21 mouse cellular contexts compared by ENCODE assay signal in the genomic region with DNA sequence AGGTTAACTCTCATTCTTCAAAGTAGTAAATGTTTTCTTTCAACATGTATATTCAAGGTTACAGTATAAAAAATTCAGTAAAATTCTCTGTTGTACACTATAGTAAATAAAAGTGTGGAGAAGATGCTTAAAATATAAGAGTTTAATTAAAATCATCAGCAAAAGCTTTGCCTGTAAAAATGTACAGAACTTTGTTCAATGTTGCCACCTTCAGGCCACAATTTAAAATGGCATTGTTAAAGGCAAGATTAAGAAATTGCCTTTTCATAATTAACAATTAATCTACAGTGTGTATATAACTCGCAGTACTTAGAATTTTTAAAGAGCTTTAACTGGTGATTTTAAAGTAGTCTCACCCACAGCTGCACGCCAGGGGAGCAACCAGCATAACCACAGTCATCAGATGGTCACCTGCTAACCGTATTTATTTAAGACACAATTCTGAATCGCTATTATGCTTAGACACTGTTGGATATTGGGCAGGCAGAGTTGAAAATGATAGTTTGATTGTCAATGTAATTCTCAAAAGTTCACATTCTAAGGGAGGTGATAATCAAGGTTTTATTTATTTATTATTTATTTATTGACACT.
DNase-seq lines count a peak whose midpoint lies in the region; ATAC-seq lines count a peak whose summit lies in the region.
"Had no signal": no experiment of that assay in that cellular context is flagged by ENCODE, and none has a peak within 500 bp of the region (broad histone marks: within the 10 kb centered on the region; RNA-seq: fewer than 3 reads in every experiment).

No protein-coding gene starts in this region.

- H3K4me3 ChIP-seq in forebrain, embryonic 12.5 days (replicated peaks) = no peak overlapping the region
- H3K4me3 ChIP-seq in forebrain, embryonic 11.5 days (ENCODE audit: low read depth, low read length) = no peak overlapping the region
- H3K4me3 ChIP-seq in liver, embryonic 11.5 days (ENCODE audit: low read depth, low read length) = no peak overlapping the region
- H3K4me3 ChIP-seq: embryonic facial prominence, embryonic 12.5 days; heart, embryonic 10.5 days; limb, embryonic 13.5 days; megakaryocyte, embryonic 14.5 days had no signal

- peak; percentile 23; the same call in 1 of the 2 replicates for ATAC-seq in forebrain, embryonic 12.5 days (ENCODE audit: low FRiP score)
- no peak for ATAC-seq in forebrain, embryonic 11.5 days (replicated peaks; ENCODE audit: low FRiP score)
- no peak for ATAC-seq in liver, embryonic 11.5 days (replicated peaks; ENCODE audit: low FRiP score)

- no peaks in the 10 kb centered on the region for H3K27me3 ChIP-seq in forebrain, embryonic 12.5 days
- H3K27me3 ChIP-seq in forebrain, embryonic 11.5 days (ENCODE audit: control insufficient read depth, insufficient read depth, low read length) = no peaks in the 10 kb centered on the region
- no peaks in the 10 kb centered on the region for H3K27me3 ChIP-seq in liver, embryonic 11.5 days (replicated peaks; ENCODE audit: control insufficient read depth, insufficient read depth, low read length)
- H3K27me3 ChIP-seq: embryonic facial prominence, embryonic 12.5 days; limb, embryonic 13.5 days; megakaryocyte, embryonic 14.5 days had no signal

- H3K27ac ChIP-seq in forebrain, embryonic 12.5 days = no peak overlapping the region
- no peak overlapping the region for H3K27ac ChIP-seq in forebrain, embryonic 11.5 days (ENCODE audit: low read depth, low read length)
- no peak overlapping the region for H3K27ac ChIP-seq in liver, embryonic 11.5 days (ENCODE audit: low read depth, low read length)
- H3K27ac ChIP-seq: embryonic facial prominence, embryonic 12.5 days; heart, embryonic 10.5 days; limb, embryonic 13.5 days had no signal

- H3K9me3 ChIP-seq in forebrain, embryonic 12.5 days = no peaks in the 10 kb centered on the region
- no peaks in the 10 kb centered on the region for H3K9me3 ChIP-seq in forebrain, embryonic 11.5 days (ENCODE audit: control insufficient read depth, low read length)
- H3K9me3 ChIP-seq in liver, embryonic 11.5 days (ENCODE audit: control insufficient read depth, low read length) = no peaks in the 10 kb centered on the region
- H3K9me3 ChIP-seq: embryonic facial prominence, embryonic 12.5 days; heart, embryonic 10.5 days; limb, embryonic 13.5 days; megakaryocyte, embryonic 14.5 days had no signal

- no peak for DNase-seq in forebrain, embryonic 11.5 days (ENCODE audit: low spot score)
- DNase-seq in layer of hippocampus, adult 11-12 months (ENCODE audit: low spot score) = peak; percentile 4
- DNase-seq in layer of hippocampus, postnatal 10 days (ENCODE audit: low spot score in 2 of 2) = no peak
- DNase-seq in retina, embryonic 14.5 days (ENCODE audit: low spot score) = peak; percentile 23
- DNase-seq in retina, postnatal 1 day = no peak
- no peak for DNase-seq in lung, postnatal 14 days
- DNase-seq in liver, embryonic 11.5 days (ENCODE audit: low spot score) = no peak
- DNase-seq: adrenal gland, postnatal 10 days; B cell, adult 2 months; cerebellum, postnatal 25 days; gastrocnemius, postnatal 10 days; kidney, adult 18-20 months; layer of hippocampus, adult 9-11 months; lung, adult 2 months; right cerebral cortex, postnatal 4 days; thymus, postnatal 36 days had no signal

- no peaks in the 10 kb centered on the region for H3K36me3 ChIP-seq in forebrain, embryonic 12.5 days (replicated peaks)
- H3K36me3 ChIP-seq in forebrain, embryonic 11.5 days (ENCODE audit: control insufficient read depth, insufficient read depth, low read length) = no peaks in the 10 kb centered on the region
- H3K36me3 ChIP-seq in liver, embryonic 11.5 days (ENCODE audit: control insufficient read depth, insufficient read depth, low read length) = no peaks in the 10 kb centered on the region
- H3K36me3 ChIP-seq: embryonic facial prominence, embryonic 12.5 days; heart, embryonic 10.5 days; limb, embryonic 13.5 days had no signal

- H3K9ac ChIP-seq in forebrain, embryonic 12.5 days = no peak overlapping the region
- no peak overlapping the region for H3K9ac ChIP-seq in forebrain, embryonic 11.5 days (ENCODE audit: low read length)
- no peak overlapping the region for H3K9ac ChIP-seq in liver, embryonic 11.5 days (ENCODE audit: low read depth, low read length)
- H3K9ac ChIP-seq: embryonic facial prominence, embryonic 12.5 days; limb, embryonic 13.5 days had no signal

- 83% methylated on average over 4 of the region's 4 CpGs for WGBS in forebrain, embryonic 12.5 days
- 79% methylated on average over 4 of the region's 4 CpGs for WGBS in forebrain, embryonic 11.5 days
- WGBS in liver, embryonic 11.5 days = 66% methylated on average over 4 of the region's 4 CpGs

- no peaks in the 10 kb centered on the region for H3K4me1 ChIP-seq in forebrain, embryonic 12.5 days
- H3K4me1 ChIP-seq in forebrain, embryonic 11.5 days (replicated peaks; ENCODE audit: control insufficient read depth, insufficient read depth, low read length) = no peaks in the 10 kb centered on the region
- H3K4me1 ChIP-seq in liver, embryonic 11.5 days (replicated peaks; ENCODE audit: control insufficient read depth, insufficient read depth, low read length) = no peaks in the 10 kb centered on the region
- H3K4me1 ChIP-seq: embryonic facial prominence, embryonic 12.5 days; heart, embryonic 10.5 days; limb, embryonic 13.5 days; megakaryocyte, embryonic 14.5 days had no signal

- no peak overlapping the region for H3K4me2 ChIP-seq in forebrain, embryonic 12.5 days
- no peak overlapping the region for H3K4me2 ChIP-seq in forebrain, embryonic 11.5 days (ENCODE audit: low read depth, low read length, severe bottlenecking)
- no peak overlapping the region for H3K4me2 ChIP-seq in liver, embryonic 11.5 days
- H3K4me2 ChIP-seq: embryonic facial prominence, embryonic 12.5 days; limb, embryonic 13.5 days had no signal

Comparison
In these comparisons a context has a peak if more than half of its experiments do, and no peak if none do; other contexts are left out.
1. DNase-seq: peak in layer of hippocampus, adult 11-12 months (single experiment) and retina, embryonic 14.5 days (single experiment); none in forebrain, embryonic 11.5 days (single experiment), layer of hippocampus, postnatal 10 days (0 of 2), retina, postnatal 1 day (single experiment), lung, postnatal 14 days (single experiment) and liver, embryonic 11.5 days (single experiment).